Mouse (Mus musculus): Measurements from ENCODE around the gene Capza2. TPM values are rescaled to one million over a fixed set of nuclear protein-coding genes. Genes with fewer than 3 reads are reported as not detected.

The Capza2 gene
- polyA plus RNA-seq (2017; shearing (Covaris generic)): 291 TPM

DNA sequence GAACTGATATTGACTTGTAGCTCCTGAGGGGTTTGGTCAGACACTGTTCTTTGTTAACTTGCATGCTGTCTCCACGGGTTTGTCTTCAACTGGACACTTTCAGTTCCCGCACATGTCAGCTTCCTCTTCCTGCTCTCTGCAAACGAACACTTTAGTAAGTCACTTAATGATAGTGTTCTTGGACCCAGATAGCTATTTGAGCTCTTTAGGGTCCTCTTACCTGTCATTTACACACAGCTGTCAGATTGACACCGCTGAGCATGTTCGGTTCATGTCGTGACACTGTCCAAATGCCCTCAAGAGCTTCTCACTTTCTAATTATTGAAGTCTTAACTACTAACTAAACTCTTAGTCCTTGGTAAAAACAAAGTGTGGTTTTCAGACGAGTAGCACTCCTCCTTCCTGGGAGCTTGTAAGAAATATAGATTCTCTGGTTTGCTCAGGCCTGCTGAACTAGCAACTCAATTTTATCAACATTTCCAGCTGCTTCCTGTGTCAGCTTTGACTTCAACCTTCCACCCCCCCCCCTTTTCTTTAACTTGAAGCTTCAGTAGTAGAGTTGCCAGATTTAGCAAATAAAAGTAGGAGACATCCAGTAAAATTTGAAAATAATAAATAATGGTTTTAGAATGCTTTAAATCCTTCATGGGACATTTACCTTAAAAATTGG lies at the start of gene Capza2:
TSS of gene Capza2 (plus strand) at position 620 of the 670 bp plus-strand sequence.

DNA sequence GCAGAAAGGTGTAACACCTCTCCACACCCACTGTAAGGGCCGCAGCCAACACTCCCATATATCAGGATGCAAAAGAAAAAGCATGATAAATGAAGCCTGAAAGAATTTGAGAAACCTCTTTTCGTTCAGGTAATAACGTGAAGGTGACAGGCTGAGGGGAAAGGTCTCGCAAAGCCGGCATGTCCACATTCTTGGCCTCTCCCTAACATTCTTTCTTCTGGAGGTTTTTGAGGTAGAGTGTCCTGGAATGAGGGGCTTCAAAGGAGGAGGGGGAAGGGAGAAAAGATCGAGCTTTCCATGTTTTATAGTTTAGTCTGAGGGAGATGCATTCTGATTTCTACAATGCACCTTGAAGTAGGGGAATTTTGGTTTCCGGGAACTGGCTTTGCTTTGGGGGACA lies 56.6 kb downstream of the Capza2 start, which contains the start of gene St7:
TSS of gene St7 (plus strand) at position 287 of the 400 bp plus-strand sequence.

Other genes starting within 250 kb of the Capza2 start
- not detected for gene Met, start 172.4 kb upstream of the Capza2 start, polyA plus RNA-seq (2017; shearing (Covaris generic))
- 14.1 TPM for gene St7, start 56.7 kb downstream of the Capza2 start, polyA plus RNA-seq (2017; shearing (Covaris generic))